Mouse (Mus musculus): ENCODE measurements around the gene Esrrb. TPM values are rescaled to one million over a fixed set of nuclear protein-coding genes. Genes with fewer than 3 reads are reported as not detected.
A peak's percentile ranks its signal among the peaks of the same experiment; 100 is the strongest.

The Esrrb gene
- polyA plus RNA-seq, 1 experiment from 2014 or later, result 0.77 TPM

- Histone ChIP-seq H3K9me3 (ENCODE audit: low read length) (no peaks in the 10 kb centered on the region), H3K27ac (ENCODE audit: low read length) (no peak overlapping the region), H3K4me3 (ENCODE audit: low read length) (no peak overlapping the region), H3K36me3 (ENCODE audit: insufficient read depth, low read length) (no peaks in the 10 kb centered on the region), H3K9ac (replicated peaks; ENCODE audit: low read length) (no peak overlapping the region), H3K4me1 (ENCODE audit: insufficient read depth, low read length) (no peaks in the 10 kb centered on the region), H3K27me3 (ENCODE audit: insufficient read depth, low read length) (no peaks in the 10 kb centered on the region; the same call in 1 of the 2 replicates), H3K4me2 (replicated peaks; ENCODE audit: low read depth, low read length) (no peak overlapping the region)
- ATAC-seq (ENCODE audit: low FRiP score, low TSS enrichment), result no peak
Measured at GRCm38 (mm10) chr12:86537799-86538198, 176.9 kb downstream of the Esrrb start.

- Histone ChIP-seq H3K4me1 (ENCODE audit: insufficient read depth, low read length) (no peaks in the 10 kb centered on the region), H3K27me3 (ENCODE audit: insufficient read depth, low read length) (no peaks in the 10 kb centered on the region; the same call in 1 of the 2 replicates), H3K4me2 (replicated peaks; ENCODE audit: low read depth, low read length) (no peak overlapping the region), H3K9ac (replicated peaks; ENCODE audit: low read length) (no peak overlapping the region), H3K9me3 (ENCODE audit: low read length) (no peaks in the 10 kb centered on the region), H3K27ac (ENCODE audit: low read length) (no peak overlapping the region), H3K4me3 (ENCODE audit: low read length) (no peak overlapping the region), H3K36me3 (ENCODE audit: insufficient read depth, low read length) (no peaks in the 10 kb centered on the region)
- ATAC-seq (ENCODE audit: low FRiP score, low TSS enrichment), result no peak
- 62% methylated on average over 4 of the region's 4 CpGs for WGBS
Measured at GRCm38 (mm10) chr12:86538711-86539110, 177.8 kb downstream of the Esrrb start.

- H3K27me3 ChIP-seq (ENCODE audit: insufficient read depth, low read length), result no peaks in the 10 kb centered on the region; the same call in 1 of the 2 replicates
- ATAC-seq (ENCODE audit: low FRiP score, low TSS enrichment), result no peak
- no peaks in the 10 kb centered on the region for H3K36me3 ChIP-seq (ENCODE audit: insufficient read depth, low read length)
- H3K4me2 ChIP-seq (replicated peaks; ENCODE audit: low read depth, low read length), result no peak overlapping the region
- 82% methylated on average over 4 of the region's 4 CpGs for WGBS
- H3K4me1 ChIP-seq (ENCODE audit: insufficient read depth, low read length), result no peaks in the 10 kb centered on the region
- H3K27ac ChIP-seq (ENCODE audit: low read length), result no peak overlapping the region
- H3K9me3 ChIP-seq (ENCODE audit: low read length), result no peaks in the 10 kb centered on the region
- no peak overlapping the region for H3K4me3 ChIP-seq (ENCODE audit: low read length)
- no peak overlapping the region for H3K9ac ChIP-seq (replicated peaks; ENCODE audit: low read length)
Measured at GRCm38 (mm10) chr12:86539511-86539910, 178.6 kb downstream of the Esrrb start.

GRCm38 (mm10) chr12:86547808-86548207 is 186.9 kb downstream of the Esrrb start:
- H3K4me1 ChIP-seq (ENCODE audit: insufficient read depth, low read length), result no peaks in the 10 kb centered on the region
- 31% methylated on average over 8 of the region's 8 CpGs for WGBS
- H3K9me3 ChIP-seq (ENCODE audit: low read length), result no peaks in the 10 kb centered on the region

DNA sequence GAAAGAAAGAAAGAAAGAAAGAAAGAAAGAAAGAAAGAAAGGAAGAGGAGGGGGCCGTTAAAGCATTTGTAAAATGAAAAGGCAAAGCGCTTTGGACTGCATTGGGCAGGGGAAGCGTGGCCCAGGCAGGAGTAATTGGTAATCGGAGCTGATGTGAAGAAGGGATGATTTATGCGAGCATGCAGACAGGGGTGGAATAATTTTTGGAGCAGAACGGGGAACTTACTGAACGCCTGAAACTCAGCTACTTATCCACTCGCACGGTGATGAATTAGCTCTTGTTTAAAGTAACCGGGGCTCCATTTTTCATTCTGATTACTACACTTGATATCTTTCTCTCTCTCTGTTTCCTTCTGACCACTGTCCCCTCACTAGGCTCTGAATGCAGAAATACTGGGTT is 192.1 kb downstream of the Esrrb start:
- H3K4me3 ChIP-seq (ENCODE audit: low read length), result no peak overlapping the region
- WGBS, result 18% methylated on average over 10 of the region's 10 CpGs
- H3K9me3 ChIP-seq (ENCODE audit: low read length), result no peaks in the 10 kb centered on the region
- no peaks in the 10 kb centered on the region for H3K4me1 ChIP-seq (ENCODE audit: insufficient read depth, low read length)
- H3K27me3 ChIP-seq (ENCODE audit: insufficient read depth, low read length), result peaks cover 5% of the 10 kb centered on the region
- no peak overlapping the region for H3K9ac ChIP-seq (replicated peaks; ENCODE audit: low read length)
- no peaks in the 10 kb centered on the region for H3K36me3 ChIP-seq (ENCODE audit: insufficient read depth, low read length)
- ATAC-seq (ENCODE audit: low FRiP score, low TSS enrichment), result peak; percentile 42; the same call in 1 of the 2 replicates
- H3K4me2 ChIP-seq (replicated peaks; ENCODE audit: low read depth, low read length), result no peak overlapping the region
- H3K27ac ChIP-seq (ENCODE audit: low read length), result no peak overlapping the region

More at GRCm38 (mm10) chr12:86547808-86548207, 186.9 kb downstream of the Esrrb start:
- Histone ChIP-seq H3K36me3 (ENCODE audit: insufficient read depth, low read length) (no peaks in the 10 kb centered on the region), H3K4me2 (replicated peaks; ENCODE audit: low read depth, low read length) (no peak overlapping the region), H3K27me3 (ENCODE audit: insufficient read depth, low read length) (peaks cover 8% of the 10 kb centered on the region), H3K4me3 (ENCODE audit: low read length) (no peak overlapping the region), H3K27ac (ENCODE audit: low read length) (no peak overlapping the region), H3K9ac (replicated peaks; ENCODE audit: low read length) (no peak overlapping the region)
- ATAC-seq (ENCODE audit: low FRiP score, low TSS enrichment), result no peak

GRCm38 (mm10) chr12:86556796-86557517 is 196.0 kb downstream of the Esrrb start:
- Histone ChIP-seq H3K27ac (ENCODE audit: low read length) (no peak overlapping the region), H3K27me3 (ENCODE audit: insufficient read depth, low read length) (peaks cover 4% of the 10 kb centered on the region), H3K9ac (replicated peaks; ENCODE audit: low read length) (no peak overlapping the region), H3K4me3 (ENCODE audit: low read length) (no peak overlapping the region), H3K9me3 (ENCODE audit: low read length) (no peaks in the 10 kb centered on the region), H3K36me3 (ENCODE audit: insufficient read depth, low read length) (no peaks in the 10 kb centered on the region), H3K4me1 (ENCODE audit: insufficient read depth, low read length) (no peaks in the 10 kb centered on the region), H3K4me2 (replicated peaks; ENCODE audit: low read depth, low read length) (no peak overlapping the region)
- no peak for ATAC-seq (ENCODE audit: low FRiP score, low TSS enrichment)
- WGBS, result 47% methylated on average over 10 of the region's 10 CpGs

DNA sequence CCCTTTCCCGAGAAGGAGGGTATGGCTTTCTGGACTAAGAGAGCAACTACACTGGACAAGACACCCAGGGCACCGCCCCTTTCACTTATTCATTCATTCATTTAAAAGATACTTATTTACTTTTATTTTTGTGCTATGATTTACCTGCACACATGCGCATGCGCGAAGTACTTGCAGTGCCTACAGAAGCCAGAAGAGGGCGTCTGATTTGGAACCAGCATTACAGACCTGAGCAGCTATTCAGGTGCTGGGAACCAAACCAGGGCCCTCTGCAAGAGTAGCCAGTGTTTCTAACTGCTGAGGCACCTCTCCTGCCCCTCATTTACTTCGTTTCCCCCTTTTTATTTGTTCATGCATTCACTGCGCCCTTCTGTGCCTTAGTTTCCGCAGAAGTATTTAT is 198.0 kb downstream of the Esrrb start:
- 94% methylated on average over 9 of the region's 9 CpGs for WGBS

DNA sequence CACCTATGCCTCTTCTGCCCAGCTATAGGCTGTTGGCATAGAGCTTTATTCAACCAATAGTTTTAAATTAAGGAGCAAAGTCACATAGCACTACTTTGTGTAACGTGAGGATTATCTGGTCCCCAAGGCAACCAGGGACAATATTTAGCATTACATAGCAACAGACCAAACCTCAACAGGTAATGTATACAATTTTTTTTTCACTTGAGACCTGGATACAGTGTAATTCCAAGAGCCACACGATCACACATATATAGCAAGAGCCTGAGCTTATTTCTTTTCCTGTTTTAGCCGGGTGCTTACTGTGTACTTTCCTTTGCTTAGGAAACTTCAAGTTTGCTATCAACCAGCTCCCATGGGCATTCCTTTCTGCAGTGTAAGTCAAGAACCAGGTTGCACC is 201.8 kb downstream of the Esrrb start:
- Histone ChIP-seq H3K9ac (replicated peaks; ENCODE audit: low read length) (no peak overlapping the region), H3K27me3 (ENCODE audit: insufficient read depth, low read length) (no peaks in the 10 kb centered on the region), H3K4me2 (replicated peaks; ENCODE audit: low read depth, low read length) (no peak overlapping the region), H3K36me3 (ENCODE audit: insufficient read depth, low read length) (no peaks in the 10 kb centered on the region), H3K9me3 (ENCODE audit: low read length) (no peaks in the 10 kb centered on the region), H3K4me3 (ENCODE audit: low read length) (no peak overlapping the region), H3K27ac (ENCODE audit: low read length) (no peak overlapping the region), H3K4me1 (ENCODE audit: insufficient read depth, low read length) (no peaks in the 10 kb centered on the region)
- 72% methylated on average over 3 of the region's 3 CpGs for WGBS
- ATAC-seq (ENCODE audit: low FRiP score, low TSS enrichment), result no peak

More for the DNA sequence above, 198.0 kb downstream of the Esrrb start:
- no peaks in the 10 kb centered on the region for H3K4me1 ChIP-seq (ENCODE audit: insufficient read depth, low read length)
- no peaks in the 10 kb centered on the region for H3K36me3 ChIP-seq (ENCODE audit: insufficient read depth, low read length)
- no peaks in the 10 kb centered on the region for H3K9me3 ChIP-seq (ENCODE audit: low read length)
- no peak overlapping the region for H3K4me3 ChIP-seq (ENCODE audit: low read length)
- H3K27me3 ChIP-seq (ENCODE audit: insufficient read depth, low read length), result peaks cover 4% of the 10 kb centered on the region
- no peak overlapping the region for H3K4me2 ChIP-seq (replicated peaks; ENCODE audit: low read depth, low read length)
- ATAC-seq (ENCODE audit: low FRiP score, low TSS enrichment), result no peak
- H3K27ac ChIP-seq (ENCODE audit: low read length), result no peak overlapping the region
- H3K9ac ChIP-seq (replicated peaks; ENCODE audit: low read length), result no peak overlapping the region

GRCm38 (mm10) chr12:86565996-86566395 is 205.1 kb downstream of the Esrrb start:
- Histone ChIP-seq H3K36me3 (ENCODE audit: insufficient read depth, low read length) (no peaks in the 10 kb centered on the region), H3K4me1 (ENCODE audit: insufficient read depth, low read length) (no peaks in the 10 kb centered on the region), H3K27me3 (ENCODE audit: insufficient read depth, low read length) (no peaks in the 10 kb centered on the region), H3K4me3 (ENCODE audit: low read length) (no peak overlapping the region), H3K4me2 (replicated peaks; ENCODE audit: low read depth, low read length) (no peak overlapping the region), H3K9ac (replicated peaks; ENCODE audit: low read length) (no peak overlapping the region), H3K9me3 (ENCODE audit: low read length) (no peaks in the 10 kb centered on the region), H3K27ac (ENCODE audit: low read length) (no peak overlapping the region)
- WGBS, result 79% methylated on average over 5 of the region's 5 CpGs
- no peak for ATAC-seq (ENCODE audit: low FRiP score, low TSS enrichment)
